Mouse (Mus musculus): Measurements from ENCODE around the gene Cdk7. TPM values are rescaled to one million over a fixed set of nuclear protein-coding genes. Genes with fewer than 3 reads are reported as not detected.

Cdk7 gene
- 11.3 and 16.0 TPM in 2 replicates for polyA plus RNA-seq (2012; rRNA removed; ENCODE audit: low replicate concordance)

DNA sequence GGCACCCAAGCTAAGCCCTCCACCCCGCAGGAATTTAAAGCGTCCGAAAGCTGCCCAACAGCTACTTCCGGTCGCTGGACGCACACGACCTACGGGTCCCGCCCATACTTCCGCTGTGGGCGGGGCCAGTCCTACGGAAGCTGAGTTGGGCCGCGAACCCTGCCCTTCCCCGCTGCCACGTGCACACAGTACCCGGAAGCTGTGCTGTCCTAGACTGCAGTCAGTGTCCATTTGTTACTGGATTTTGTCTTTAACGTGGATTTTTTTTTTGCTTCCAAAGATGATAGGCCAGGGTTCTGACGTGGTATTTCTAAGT, at the start of gene Cdk7:
Gene Cdk7 (minus strand): TSS at position 79 of the 316 bp plus-strand sequence.

DNA sequence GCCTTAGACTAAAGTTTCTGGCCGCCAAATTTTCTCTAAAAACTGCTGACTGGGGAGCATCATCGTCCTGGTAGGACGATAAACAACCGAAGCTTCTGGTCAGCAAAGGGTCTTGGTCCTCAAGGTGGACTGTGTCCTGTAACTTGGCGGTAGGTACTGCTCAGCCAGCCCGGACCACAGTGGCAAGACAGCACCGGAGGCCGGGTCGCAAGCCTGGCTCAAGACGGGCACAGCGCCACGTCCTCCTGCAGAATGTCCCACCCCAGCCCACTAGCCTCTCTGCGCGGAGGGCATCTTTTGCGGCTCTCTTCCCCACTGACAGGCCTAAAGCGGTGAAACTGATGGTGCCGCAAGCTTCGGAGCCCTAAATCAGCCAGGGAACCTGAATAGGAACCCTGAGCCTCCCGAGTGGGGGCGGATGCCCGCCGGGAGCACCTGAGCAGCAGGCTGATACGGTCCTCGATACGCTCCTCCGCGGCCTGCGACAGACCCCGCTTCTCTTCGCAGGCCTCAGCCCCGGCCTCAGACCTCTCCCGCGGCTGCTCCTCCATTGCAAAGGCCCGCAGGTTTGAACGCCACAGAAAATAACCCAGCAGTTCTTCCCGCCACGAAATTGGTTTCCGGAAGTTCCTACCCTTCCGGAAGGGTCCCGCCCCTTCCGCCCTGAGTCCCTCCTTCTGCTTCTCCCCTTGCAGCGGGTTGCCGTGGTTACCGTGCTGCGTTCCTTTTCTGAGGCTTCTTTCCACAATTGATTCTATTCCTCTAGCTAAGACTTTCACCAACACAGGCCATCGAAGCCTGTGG, 44.7 kb upstream of the Cdk7 start, which contains the start of gene Cenph:
Gene Cenph (minus strand): TSS at position 648 of the 804 bp plus-strand sequence.

DNA sequence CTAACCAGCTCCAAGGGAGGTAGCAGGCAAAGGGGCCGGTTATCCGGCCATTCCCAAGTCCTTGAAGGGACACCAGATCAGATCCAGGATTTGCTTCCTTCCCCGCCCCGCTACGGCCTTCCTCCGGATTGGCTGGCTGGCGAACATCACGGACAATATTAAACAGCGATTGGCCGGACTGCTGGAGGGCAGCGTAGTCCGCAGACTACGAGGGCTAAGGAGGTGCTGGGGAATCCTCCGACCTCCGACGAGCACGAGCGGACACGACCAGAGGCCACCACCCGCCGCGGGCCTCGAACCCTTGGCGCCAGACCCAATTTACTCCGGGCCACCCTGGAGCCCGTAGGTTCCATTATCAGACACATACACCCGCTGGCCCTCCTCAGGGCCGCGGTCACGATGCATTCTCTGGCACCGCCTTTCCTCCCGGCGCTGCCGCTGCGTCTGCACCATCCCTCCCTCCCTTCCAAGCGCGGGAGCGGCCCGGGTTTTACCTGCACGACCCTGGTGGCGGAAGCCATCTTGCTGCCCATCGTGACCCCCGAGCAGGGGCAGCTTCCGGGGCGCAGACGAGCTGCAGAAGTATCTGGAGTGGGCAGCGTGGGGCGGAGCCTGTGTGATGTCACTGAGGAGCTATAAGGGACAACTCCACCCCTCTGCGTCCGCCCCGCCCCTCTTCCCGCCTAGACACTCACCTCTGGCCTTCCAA, 13.5 kb upstream of the Cdk7 start, which contains the start of gene Mrps36:
Gene Mrps36 (minus strand): TSS at position 624 of the 709 bp plus-strand sequence.

DNA sequence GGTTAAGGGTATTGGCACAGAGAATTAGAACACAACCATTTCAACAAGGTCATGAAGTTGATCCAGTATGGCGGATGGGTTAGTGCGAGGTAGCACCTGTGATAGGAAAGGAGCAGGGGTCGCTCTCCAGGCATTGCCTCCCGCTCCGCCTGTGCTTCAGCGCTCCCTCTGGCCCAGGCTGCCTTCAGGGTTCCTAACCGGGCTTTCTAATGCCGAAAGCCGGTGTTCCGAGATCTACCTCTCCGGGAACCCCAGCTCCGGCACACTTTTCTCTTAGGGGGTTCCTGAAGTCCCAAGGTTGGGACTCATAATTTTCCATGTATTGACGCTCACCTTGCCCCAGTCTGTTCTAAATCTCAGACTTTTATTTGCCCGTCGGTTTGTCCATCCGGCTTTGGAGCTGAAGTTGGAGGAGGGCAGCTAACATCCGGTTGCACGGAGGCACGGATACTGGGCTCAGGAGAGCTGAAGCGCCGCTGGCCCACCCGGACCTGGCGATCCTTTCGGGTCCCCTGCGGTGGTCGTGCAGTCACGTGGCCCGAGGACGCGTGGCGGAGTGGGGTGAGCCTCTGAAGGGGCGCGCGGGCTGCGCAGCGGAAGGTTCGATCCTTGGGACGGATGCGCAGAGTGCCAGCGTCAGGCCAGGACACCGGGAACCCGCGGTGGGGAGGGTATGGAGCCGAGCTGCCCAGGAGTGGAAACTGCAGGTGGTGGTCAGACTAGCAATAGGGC, 61.3 kb downstream of the Cdk7 start, which contains the start of gene Ccdc125:
Gene Ccdc125 (plus strand): TSS at position 427 of the 732 bp plus-strand sequence.

Other genes with a start within 250 kb of the Cdk7 start
- gene Gtf2h2, start 238.4 kb downstream of the Cdk7 start, polyA plus RNA-seq (2012; rRNA removed; ENCODE audit: low replicate concordance): 15.6 and 28.4 TPM in 2 replicates
- gene Ocln, start 178.2 kb downstream of the Cdk7 start, polyA plus RNA-seq (2012; rRNA removed; ENCODE audit: low replicate concordance): 1.8 and 3.8 TPM in 2 replicates
- gene Marveld2, start 114.0 kb downstream of the Cdk7 start, polyA plus RNA-seq (2012; rRNA removed; ENCODE audit: low replicate concordance): 4.9 and 6.5 TPM in 2 replicates
- 14.6 and 53.5 TPM in 2 replicates for gene Ak6, start 80.0 kb downstream of the Cdk7 start, polyA plus RNA-seq (2012; rRNA removed; ENCODE audit: low replicate concordance)
- 2.7 and 5.1 TPM in 2 replicates for gene Rad17, start 79.9 kb downstream of the Cdk7 start, polyA plus RNA-seq (2012; rRNA removed; ENCODE audit: low replicate concordance)
- gene Taf9, start 79.4 kb downstream of the Cdk7 start, polyA plus RNA-seq (2012; rRNA removed; ENCODE audit: low replicate concordance): 2.1 and 2.3 TPM in 2 replicates
- 1.8 and 2.7 TPM in 2 replicates for gene Ccdc125, start 61.2 kb downstream of the Cdk7 start, polyA plus RNA-seq (2012; rRNA removed; ENCODE audit: low replicate concordance)
- gene Mrps36, start 13.7 kb upstream of the Cdk7 start, polyA plus RNA-seq (2012; rRNA removed; ENCODE audit: low replicate concordance): 28.3 and 52.0 TPM in 2 replicates
- gene Cenph, start 45.0 kb upstream of the Cdk7 start, polyA plus RNA-seq (2012; rRNA removed; ENCODE audit: low replicate concordance): 0.24 and 0.45 TPM in 2 replicates
- 1.9 and 3.3 TPM in 2 replicates for gene Ccnb1, start 55.6 kb upstream of the Cdk7 start, polyA plus RNA-seq (2012; rRNA removed; ENCODE audit: low replicate concordance)
- gene Slc30a5, start 102.5 kb upstream of the Cdk7 start, polyA plus RNA-seq (2012; rRNA removed; ENCODE audit: low replicate concordance): 19.2 and 28.7 TPM in 2 replicates